Mouse (Mus musculus): ENCODE results near the gene Hsf5.

Hsf5 gene

GRCm38 (mm10) chr11:87687246-87688225, 70.6 kb downstream of the Hsf5 start:
- DNase-seq (ENCODE audit: low spot score) = no peak

- no peak for DNase-seq (ENCODE audit: low spot score)
Measured at GRCm38 (mm10) chr11:87688478-87689203, 71.7 kb downstream of the Hsf5 start.

- no peak for DNase-seq (ENCODE audit: low spot score)
Measured at GRCm38 (mm10) chr11:87689402-87689808, 72.4 kb downstream of the Hsf5 start.

GRCm38 (mm10) chr11:87690054-87690740, 73.2 kb downstream of the Hsf5 start:
- DNase-seq (ENCODE audit: low spot score) = no peak

GRCm38 (mm10) chr11:87697131-87697682, 80.2 kb downstream of the Hsf5 start:
- no peak for DNase-seq (ENCODE audit: low spot score)

GRCm38 (mm10) chr11:87698126-87698525, 81.2 kb downstream of the Hsf5 start:
- no peak for DNase-seq (ENCODE audit: low spot score)

GRCm38 (mm10) chr11:87701108-87701507, 84.1 kb downstream of the Hsf5 start:
- DNase-seq (ENCODE audit: low spot score) = no peak

- no peak for DNase-seq (ENCODE audit: low spot score)
Measured at GRCm38 (mm10) chr11:87701877-87702620, 85.1 kb downstream of the Hsf5 start.

GRCm38 (mm10) chr11:87703654-87704053, 86.7 kb downstream of the Hsf5 start:
- DNase-seq (ENCODE audit: low spot score) = no peak

GRCm38 (mm10) chr11:87704289-87704688, 87.3 kb downstream of the Hsf5 start:
- no peak for DNase-seq (ENCODE audit: low spot score)

- no peak for DNase-seq (ENCODE audit: low spot score)
Measured at GRCm38 (mm10) chr11:87707570-87707969, 90.6 kb downstream of the Hsf5 start.

- no peak for DNase-seq (ENCODE audit: low spot score)
Measured at GRCm38 (mm10) chr11:87708979-87709378, 92.0 kb downstream of the Hsf5 start.

Measured in spleen, adult 12 weeks (tissue).